Mouse (Mus musculus) layer of hippocampus, adult 11-12 months (tissue): ENCODE measurements at regions not wholly inside any gene's neighbourhood (a gene's known extent, or its start where the extent isn't known, plus 50 kb on each side); places are given as distances from the start of the nearest gene placed in this dataset.
A peak's percentile ranks its signal among the peaks of the same experiment; 100 is the strongest.
"Not testable (repeated sequence)": the region's sequence is repeated elsewhere in the genome, so short reads cannot be mapped to it uniquely, and the experiment has no call there.

Experiments used
- DNase-seq: peaks from one replicate; pipeline ENCODE4 v3.0.0; 2022; ENCODE audit warnings: low spot score

GRCm38 (mm10) chr17:63704991-63705390 is 157.9 kb upstream of the Fer start:
- DNase-seq: no peak

- DNase-seq: no peak
Measured at GRCm38 (mm10) chr17:63712937-63713336, 149.9 kb upstream of the Fer start.

GRCm38 (mm10) chr17:63715687-63716086 is 147.2 kb upstream of the Fer start:
- DNase-seq: no peak

GRCm38 (mm10) chr17:63716161-63716560 is 146.7 kb upstream of the Fer start:
- peak; percentile 16 for DNase-seq

GRCm38 (mm10) chr17:63717051-63717578 is 145.7 kb upstream of the Fer start:
- no peak for DNase-seq

GRCm38 (mm10) chr17:63718972-63719715 is 143.7 kb upstream of the Fer start:
- DNase-seq: no peak

- no peak for DNase-seq
Measured at GRCm38 (mm10) chr17:63719771-63720170, 143.1 kb upstream of the Fer start.

GRCm38 (mm10) chr17:63720883-63721282 is 142.0 kb upstream of the Fer start:
- DNase-seq: no peak

- DNase-seq: peak; percentile 12
Measured at GRCm38 (mm10) chr17:63722434-63723004, 140.3 kb upstream of the Fer start.

- DNase-seq: no peak
Measured at GRCm38 (mm10) chr17:63738206-63738605, 124.7 kb upstream of the Fer start.

GRCm38 (mm10) chr17:63739710-63740109 is 123.2 kb upstream of the Fer start:
- no peak for DNase-seq

GRCm38 (mm10) chr17:63749257-63749656 is 113.6 kb upstream of the Fer start:
- not testable (repeated sequence) for DNase-seq

GRCm38 (mm10) chr17:63754399-63754798 is 108.5 kb upstream of the Fer start:
- DNase-seq: no peak

GRCm38 (mm10) chr17:63757896-63758695 is 104.8 kb upstream of the Fer start:
- no peak for DNase-seq

- DNase-seq: no peak
Measured at GRCm38 (mm10) chr17:63758817-63759404, 104.0 kb upstream of the Fer start.

GRCm38 (mm10) chr17:63761058-63761457 is 101.8 kb upstream of the Fer start:
- no peak for DNase-seq

- no peak for DNase-seq
Measured at GRCm38 (mm10) chr17:63771111-63771510, 91.8 kb upstream of the Fer start.

GRCm38 (mm10) chr17:63784381-63785116 is 78.3 kb upstream of the Fer start:
- no peak for DNase-seq

- DNase-seq: no peak
Measured at GRCm38 (mm10) chr17:63786444-63786843, 76.4 kb upstream of the Fer start.

GRCm38 (mm10) chr17:63794352-63794751 is 68.5 kb upstream of the Fer start:
- DNase-seq: no peak

- DNase-seq: no peak
Measured at GRCm38 (mm10) chr17:63798381-63798780, 64.5 kb upstream of the Fer start.
